Mouse (Mus musculus) heart, embryonic 12.5 days (tissue): ENCODE measurements around the gene Tma16. TPM values are rescaled to one million over a fixed set of nuclear protein-coding genes. Genes with fewer than 3 reads are reported as not detected.

Experiments used
- polyA plus RNA-seq: library from polyadenylated mRNA; unstranded; fragments of >200 nt; fragmentation: Nextera tagmentation; extraction: Ambion mirVana; gene quantifications from 2 replicates; pipeline ENCODE4 v1.2.1, GENCODE M21; 2016

Gene Tma16
- polyA plus RNA-seq, 1 experiment from 2014 or later = 8.1 TPM

Other genes starting within 250 kb of the Tma16 start
- not detected in 2 replicates for gene Tktl2, start 25.2 kb upstream of the Tma16 start, polyA plus RNA-seq
- gene Npy5r, start 201.6 kb upstream of the Tma16 start, polyA plus RNA-seq = 0.08 TPM in 1 of 2 replicates, not detected in the other
- gene Npy1r, start 210.7 kb upstream of the Tma16 start, polyA plus RNA-seq = 1.4 and 1.5 TPM in 2 replicates